Mouse (Mus musculus) leukemia stem cell, adult 10-12 weeks (primary cell): ENCODE data around the gene Aldh8a1. TPM values are rescaled to one million over a fixed set of nuclear protein-coding genes. Genes with fewer than 3 reads are reported as not detected.

Experiments used
- polyA plus RNA-seq: library from polyadenylated mRNA; stranded (reverse); fragments of >175 nt; gene quantifications from 2 replicates; pipeline ENCODE4 v1.2.3, GENCODE M21; 2012; ENCODE audit warnings: low replicate concordance

The Aldh8a1 gene
- not detected in 2 replicates for polyA plus RNA-seq

DNA sequence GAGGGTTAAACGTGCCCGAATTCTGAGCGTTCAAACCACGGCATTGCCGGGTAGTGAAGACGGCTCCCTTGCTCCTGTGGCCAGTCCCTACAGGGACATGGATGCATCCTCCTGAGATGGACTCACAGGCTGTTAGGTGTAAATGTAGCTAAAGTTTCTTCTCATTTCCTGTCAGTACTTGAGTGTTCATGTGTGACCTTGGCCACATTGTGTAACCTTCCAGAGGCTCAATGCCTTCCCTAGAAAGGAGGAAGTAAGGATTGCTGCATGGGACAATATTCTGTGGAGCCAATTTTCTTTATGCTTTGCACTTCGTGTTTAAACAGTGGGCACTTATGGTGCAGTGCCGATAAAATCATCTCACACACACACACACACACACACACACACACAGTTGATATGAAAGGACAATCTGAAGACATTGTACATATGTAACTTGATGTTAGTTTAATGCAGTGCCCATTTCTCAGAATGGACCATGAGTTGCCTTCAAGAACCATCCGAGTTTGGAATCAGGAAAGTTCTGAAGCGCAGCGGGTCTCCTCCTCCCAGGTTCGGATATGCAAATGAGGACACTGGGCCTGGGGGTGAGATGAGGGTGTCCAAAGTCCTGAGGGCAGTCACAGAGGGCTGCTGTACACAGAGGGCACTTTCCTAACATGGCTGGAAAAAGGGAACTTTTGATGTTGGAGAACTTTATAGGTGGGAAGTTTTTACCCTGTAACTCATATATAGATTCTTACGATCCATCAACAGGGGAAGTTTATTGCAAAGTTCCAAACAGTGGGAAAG lies at the start of gene Aldh8a1:
Gene Aldh8a1 (plus strand): TSS at position 610 of the 792 bp plus-strand sequence.

Other genes with a start within 250 kb of the Aldh8a1 start
- gene Myb, start 216.3 kb upstream of the Aldh8a1 start, polyA plus RNA-seq: 14.0 and 26.1 TPM in 2 replicates
- gene Hbs1l, start 81.3 kb upstream of the Aldh8a1 start, polyA plus RNA-seq: 5.8 and 21.6 TPM in 2 replicates
- not detected in 2 replicates for gene 1700020N01Rik, start 215.9 kb downstream of the Aldh8a1 start, polyA plus RNA-seq